Mouse (Mus musculus): ENCODE measurements at regions not wholly inside any gene's neighbourhood (a gene's known extent, or its start where the extent isn't known, plus 50 kb on each side); places are given as distances from the start of the nearest gene placed in this dataset.

GRCm38 (mm10) chr5:146641931-146642330, 56.9 kb upstream of the Gpr12 start:
- DNase-seq, result no peak
- intact Hi-C loops (cut with DNase I), result no loop called here

GRCm38 (mm10) chr5:146636859-146637258, 51.8 kb upstream of the Gpr12 start:
- intact Hi-C loops (cut with DNase I), result no loop called here
- no peak for DNase-seq
